In the genomic region with DNA sequence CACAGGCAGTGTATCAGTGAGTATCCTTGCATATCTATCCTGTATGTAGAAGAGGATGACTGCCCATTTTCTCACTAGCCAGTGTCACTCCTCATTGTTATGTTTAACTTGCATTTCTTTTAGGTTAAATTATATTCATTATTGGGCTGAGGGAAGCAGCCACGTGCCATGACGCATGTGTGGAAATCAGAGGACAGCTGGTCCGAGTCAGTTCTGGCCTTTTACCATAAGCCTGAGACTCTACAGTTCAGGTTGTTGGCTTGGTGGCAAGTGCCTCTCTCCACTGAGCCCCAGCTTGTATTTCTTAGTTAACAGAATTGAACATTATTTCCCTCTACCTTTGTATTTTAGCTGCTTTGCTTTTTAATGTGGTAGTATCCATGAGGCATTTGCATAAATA, we compare ENCODE assay signal across 17 mouse cellular contexts. TPM values are rescaled to one million over a fixed set of nuclear protein-coding genes. Genes with fewer than 3 reads are reported as not detected.
DNase-seq lines count a peak whose midpoint lies in the region; ATAC-seq lines count a peak whose summit lies in the region.
"Had no signal": no experiment of that assay in that cellular context is flagged by ENCODE, and none has a peak within 500 bp of the region (broad histone marks: within the 10 kb centered on the region; RNA-seq: fewer than 3 reads in every experiment).

No protein-coding gene starts in this region.

- DNase-seq in cerebellum, adult 18-20 months: peak; percentile 9 to 34
- no peak for DNase-seq in cerebellum, adult 11-12 months
- DNase-seq in cerebellum, postnatal 10 days: peak; percentile 15 to 16
- DNase-seq in cerebellum, postnatal 4 days (ENCODE audit: low spot score in 2 of 2): no peak
- DNase-seq in brain, adult 2 months (ENCODE audit: low read depth, low spot score): peak; percentile 7
- DNase-seq: adrenal gland, postnatal 10 days; adrenal gland, postnatal 36 days; forebrain, postnatal 0 days; gastrocnemius, adult 2 months; gastrocnemius, postnatal 14 days; heart, adult 2 months; heart, postnatal 14 days; kidney, adult 8-10 months had no signal

- no peak for ATAC-seq in CD4-positive, CD25-positive, alpha-beta regulatory T cell, adult 4 months
- ATAC-seq: forebrain, embryonic 14.5 days; forebrain, postnatal 0 days; intestine, postnatal 0 days; Patski had no signal

RNA-seq across cellular contexts. Expression of a gene that starts 5.7 kb away (rescaled TPM):
- 10 to 100 TPM; 20.9 to 29.3 TPM for polyA plus RNA-seq in CD4-positive, CD25-positive, alpha-beta regulatory T cell, adult 4 months (2017; shearing (Covaris generic))

RNA-seq across cellular contexts. Expression of a gene that starts 6.1 kb away (rescaled TPM):
- polyA plus RNA-seq in CD4-positive, CD25-positive, alpha-beta regulatory T cell, adult 4 months (2017; shearing (Covaris generic)): 10 to 100 TPM; 13.9 to 15.6 TPM

RNA-seq across cellular contexts. Expression of a gene that starts 39.9 kb away (rescaled TPM):
- 10 to 100 TPM; 31.9 to 40.6 TPM for polyA plus RNA-seq in CD4-positive, CD25-positive, alpha-beta regulatory T cell, adult 4 months (2017; shearing (Covaris generic))

RNA-seq across cellular contexts. Expression of a gene that starts 48.0 kb away (rescaled TPM):
- polyA plus RNA-seq in CD4-positive, CD25-positive, alpha-beta regulatory T cell, adult 4 months (2017; shearing (Covaris generic)): under 1 TPM; 0.77 to 0.86 TPM

RNA-seq across cellular contexts. Expression of a gene that starts 48.1 kb away (rescaled TPM):
- polyA plus RNA-seq in CD4-positive, CD25-positive, alpha-beta regulatory T cell, adult 4 months (2017; shearing (Covaris generic)): 10 to 100 TPM; 19.5 to 36.7 TPM

Comparison
In these comparisons a context has a peak if more than half of its experiments do, and no peak if none do; other contexts are left out.
1. DNase-seq: peak in cerebellum, adult 18-20 months (2 of 2), cerebellum, postnatal 10 days (2 of 2) and brain, adult 2 months (single experiment); none in cerebellum, adult 11-12 months (single experiment) and cerebellum, postnatal 4 days (0 of 2).